Mouse (Mus musculus) MEL (cell line): Measurements from ENCODE around the gene Sytl3. TPM values are rescaled to one million over a fixed set of nuclear protein-coding genes. Genes with fewer than 3 reads are reported as not detected.
"Not testable (repeated sequence)": the region's sequence is repeated elsewhere in the genome, so short reads cannot be mapped to it uniquely, and the experiment has no call there.

Source experiments
- DNase-seq: peaks from one replicate; pipeline ENCODE4 v3.0.0; 2011; ENCODE audit warnings: low read depth, low spot score
- H3K27ac ChIP-seq: 2 replicates; pipeline ENCODE4 v1.5.1; 2012; ENCODE audit warnings: low read depth, mild to moderate bottlenecking, control low read depth, low read length, moderate library complexity; ENCODE audit not compliant: control insufficient read depth
- H3K27me3 ChIP-seq, 2 experiments: fragments of 150-350 bp in 1 of 2; sonication (generic) in 1 of 2; 2 replicates each; pipeline ENCODE4 v1.6.1; 2012; ENCODE audit warnings: low read length in 2 of 2, mild to moderate bottlenecking in 2 of 2, improper control_type of control experiment in 1 of 2, moderate library complexity in 1 of 2; ENCODE audit not compliant: insufficient read depth in 2 of 2, control insufficient read depth in 1 of 2
- H3K36me3 ChIP-seq, 2 experiments: 2 replicates each; pipeline ENCODE4 v1.6.1; 2012 to 2014; ENCODE audit warnings: low read length in 2 of 2, improper control_type of control experiment in 1 of 2, inconsistent platforms in 1 of 2, mild to moderate bottlenecking in 1 of 2; ENCODE audit not compliant: insufficient read depth in 2 of 2, control insufficient read depth in 1 of 2
- H3K4me1 ChIP-seq, 2 experiments: fragments of 150-350 bp in 1 of 2; sonication (generic) in 1 of 2; 2 replicates each; pipeline ENCODE4 v1.6.1; 2012; ENCODE audit warnings: low read length in 2 of 2, improper control_type of control experiment in 1 of 2, mild to moderate bottlenecking in 1 of 2; ENCODE audit not compliant: insufficient read depth in 2 of 2, control insufficient read depth in 1 of 2
- H3K4me3 ChIP-seq, 2 experiments: fragments of 150-350 bp in 1 of 2; sonication (generic) in 1 of 2; 2 replicates each; pipeline ENCODE4 v1.5.1; 2012; ENCODE audit warnings: low read depth in 2 of 2, low read length in 2 of 2, mild to moderate bottlenecking in 2 of 2, moderate library complexity in 2 of 2, control low read depth in 1 of 2, improper control_type of control experiment in 1 of 2; ENCODE audit not compliant: control insufficient read depth in 1 of 2, insufficient read depth in 1 of 2
- H3K79me2 ChIP-seq: 2 replicates; pipeline ENCODE4 v1.6.1; 2012; ENCODE audit warnings: mild to moderate bottlenecking, low read length, moderate library complexity; ENCODE audit not compliant: control insufficient read depth, poor library complexity, insufficient read depth
- H3K9ac ChIP-seq: 2 replicates; pipeline ENCODE4 v1.6.1; 2012; ENCODE audit warnings: low read depth, mild to moderate bottlenecking, control low read depth, low read length, moderate library complexity; ENCODE audit not compliant: control insufficient read depth, poor library complexity, severe bottlenecking
- H3K9me3 ChIP-seq: fragments of 150-350 bp; sonication (generic); replicated peaks from 2 replicates; pipeline ENCODE4 v1.6.1; 2012; ENCODE audit warnings: mild to moderate bottlenecking, low read length, improper control_type of control experiment, moderate library complexity; ENCODE audit not compliant: insufficient read depth
- polyA plus RNA-seq, 2 experiments: library from polyadenylated mRNA; stranded (reverse) in 1 of 2; unstranded in 1 of 2; fragments of >175 nt in 1 of 2; fragments of >200 nt in 1 of 2; gene quantifications; 2 replicates each; pipeline versions ENCODE4 v1.2.1 to v1.2.4; 2012; ENCODE audit warnings: low replicate concordance in 2 of 2, low read depth in 1 of 2; ENCODE audit not compliant: insufficient read length in 2 of 2, insufficient read depth in 1 of 2, missing spikeins in 1 of 2
- total RNA-seq: library from RNA; depleted of rRNA; stranded (reverse); fragments of 300-350 nt; gene quantifications from 2 replicates; pipeline ENCODE4 v1.2.3, GENCODE M21; 2012

Sytl3 gene
- total and polyA plus RNA-seq, 3 experiments, result not detected

GRCm38 (mm10) chr17:6640771-6641429, 18.0 kb upstream of the Sytl3 start:
- not testable (repeated sequence) for H3K4me3 ChIP-seq, H3K27me3 ChIP-seq, H3K4me1 ChIP-seq, H3K9me3 ChIP-seq, H3K79me2 ChIP-seq, H3K9ac ChIP-seq, H3K36me3 ChIP-seq, H3K27ac ChIP-seq, DNase-seq

DNA sequence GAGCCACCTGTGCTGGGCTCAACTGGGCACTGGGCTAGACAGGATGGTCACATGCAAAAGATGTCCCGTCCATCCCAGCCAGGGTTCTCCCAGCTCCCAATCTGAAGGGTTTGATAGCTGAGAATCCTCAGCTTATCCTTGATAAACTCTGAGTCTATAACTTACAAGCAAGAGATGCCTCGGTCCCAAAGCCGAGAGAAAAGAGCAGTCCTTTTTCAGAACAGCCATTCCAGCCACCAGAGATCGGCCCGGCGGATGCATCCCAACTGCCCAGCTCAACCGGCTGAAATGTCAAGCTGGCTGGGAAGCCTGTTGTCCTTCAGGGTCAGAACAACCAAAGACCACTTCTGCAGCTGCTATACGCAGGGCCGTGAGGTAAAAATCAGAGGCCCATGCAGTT, 14.7 kb upstream of the Sytl3 start:
- not testable (repeated sequence) for H3K36me3 ChIP-seq, H3K9me3 ChIP-seq

DNA sequence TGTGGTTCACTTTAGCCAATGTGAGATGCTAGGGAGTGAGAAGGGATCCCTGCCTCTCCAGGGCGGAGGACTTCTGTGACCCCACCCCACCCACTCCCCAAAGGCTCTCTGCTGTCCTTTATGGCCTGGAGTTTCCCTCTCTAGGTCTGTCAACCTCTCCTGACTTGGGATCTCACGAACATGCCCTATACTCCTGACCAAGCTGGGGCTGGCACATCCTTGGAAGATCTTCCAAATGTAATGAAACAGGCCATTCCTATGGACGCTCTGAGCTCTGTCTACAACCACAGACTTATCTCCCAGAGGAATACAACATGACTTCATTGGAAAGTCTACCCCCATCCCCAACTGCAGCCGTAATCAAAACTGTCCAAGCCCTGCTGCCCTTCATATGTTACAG, 14.2 kb upstream of the Sytl3 start:
- not testable (repeated sequence) for H3K4me1 ChIP-seq, DNase-seq, H3K9me3 ChIP-seq

More for the DNA sequence above, 14.7 kb upstream of the Sytl3 start:
- H3K27ac ChIP-seq, H3K27me3 ChIP-seq, H3K4me1 ChIP-seq, DNase-seq, H3K9ac ChIP-seq, H3K4me3 ChIP-seq, H3K79me2 ChIP-seq: not testable (repeated sequence)

GRCm38 (mm10) chr17:6645668-6646067, 13.2 kb upstream of the Sytl3 start:
- H3K27me3 ChIP-seq, result not testable (repeated sequence)

More for the DNA sequence above, 14.2 kb upstream of the Sytl3 start:
- H3K36me3 ChIP-seq, H3K4me3 ChIP-seq, H3K9ac ChIP-seq, H3K79me2 ChIP-seq, H3K27ac ChIP-seq, H3K27me3 ChIP-seq: not testable (repeated sequence)

DNA sequence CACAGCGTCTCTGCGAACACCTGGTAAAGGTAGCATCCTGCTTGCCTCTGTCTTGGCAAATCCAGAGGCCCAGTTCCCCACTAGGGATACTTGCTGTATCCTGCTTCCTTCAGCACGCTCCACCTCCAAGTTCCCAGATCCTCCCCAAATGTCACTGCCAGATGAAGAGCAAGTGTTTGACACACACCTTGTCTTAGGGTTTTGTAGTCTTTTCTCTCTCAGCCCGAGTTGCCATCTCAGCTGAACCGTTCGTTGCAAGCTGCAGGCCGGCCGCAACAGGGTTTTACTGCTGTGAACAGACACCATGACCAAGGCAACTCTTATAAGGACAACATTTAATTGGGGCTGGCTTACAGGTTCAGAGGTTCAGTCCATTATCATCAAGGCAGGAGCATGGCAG, 12.1 kb upstream of the Sytl3 start:
- not testable (repeated sequence) for H3K9me3 ChIP-seq, H3K79me2 ChIP-seq, H3K27me3 ChIP-seq, H3K4me1 ChIP-seq, H3K36me3 ChIP-seq, H3K9ac ChIP-seq, H3K4me3 ChIP-seq, DNase-seq, H3K27ac ChIP-seq

More at GRCm38 (mm10) chr17:6645668-6646067, 13.2 kb upstream of the Sytl3 start:
- H3K9ac ChIP-seq, H3K36me3 ChIP-seq, H3K9me3 ChIP-seq, H3K27ac ChIP-seq, H3K79me2 ChIP-seq, H3K4me3 ChIP-seq, H3K4me1 ChIP-seq, DNase-seq: not testable (repeated sequence)

DNA sequence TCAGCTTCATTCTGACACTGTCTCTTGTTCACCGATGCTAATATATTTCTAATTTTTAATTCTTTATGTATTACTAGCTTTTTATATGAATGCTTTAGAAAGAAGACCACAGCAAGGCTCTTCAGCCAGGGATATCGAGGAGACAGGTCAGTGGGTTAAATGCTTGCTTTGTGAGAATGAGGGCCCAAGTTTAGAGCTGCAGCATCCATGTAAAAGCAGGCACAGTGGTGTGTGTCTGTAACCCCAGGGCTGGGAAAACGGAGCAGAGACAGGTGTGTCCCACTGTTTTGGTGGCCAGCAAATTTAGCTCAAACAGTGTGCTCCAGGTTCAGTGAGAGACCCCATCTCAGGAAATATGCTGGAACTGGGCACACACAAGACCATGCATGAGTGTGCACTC, 11.4 kb upstream of the Sytl3 start:
- not testable (repeated sequence) for H3K4me3 ChIP-seq, H3K4me1 ChIP-seq, H3K79me2 ChIP-seq, H3K27ac ChIP-seq, DNase-seq, H3K9me3 ChIP-seq, H3K9ac ChIP-seq, H3K27me3 ChIP-seq, H3K36me3 ChIP-seq

- H3K79me2 ChIP-seq, H3K4me3 ChIP-seq: not testable (repeated sequence)
These were observed 7.9 kb upstream of the Sytl3 start for GRCm38 (mm10) chr17:6650904-6651565.

More at GRCm38 (mm10) chr17:6650904-6651565, 7.9 kb upstream of the Sytl3 start:
- H3K36me3 ChIP-seq, H3K27ac ChIP-seq, H3K9ac ChIP-seq, H3K9me3 ChIP-seq, H3K27me3 ChIP-seq, H3K4me1 ChIP-seq: not testable (repeated sequence)
- peak; percentile 1 for DNase-seq
